Mouse (Mus musculus): ENCODE data around the gene Lrmda.

Lrmda gene

DNA sequence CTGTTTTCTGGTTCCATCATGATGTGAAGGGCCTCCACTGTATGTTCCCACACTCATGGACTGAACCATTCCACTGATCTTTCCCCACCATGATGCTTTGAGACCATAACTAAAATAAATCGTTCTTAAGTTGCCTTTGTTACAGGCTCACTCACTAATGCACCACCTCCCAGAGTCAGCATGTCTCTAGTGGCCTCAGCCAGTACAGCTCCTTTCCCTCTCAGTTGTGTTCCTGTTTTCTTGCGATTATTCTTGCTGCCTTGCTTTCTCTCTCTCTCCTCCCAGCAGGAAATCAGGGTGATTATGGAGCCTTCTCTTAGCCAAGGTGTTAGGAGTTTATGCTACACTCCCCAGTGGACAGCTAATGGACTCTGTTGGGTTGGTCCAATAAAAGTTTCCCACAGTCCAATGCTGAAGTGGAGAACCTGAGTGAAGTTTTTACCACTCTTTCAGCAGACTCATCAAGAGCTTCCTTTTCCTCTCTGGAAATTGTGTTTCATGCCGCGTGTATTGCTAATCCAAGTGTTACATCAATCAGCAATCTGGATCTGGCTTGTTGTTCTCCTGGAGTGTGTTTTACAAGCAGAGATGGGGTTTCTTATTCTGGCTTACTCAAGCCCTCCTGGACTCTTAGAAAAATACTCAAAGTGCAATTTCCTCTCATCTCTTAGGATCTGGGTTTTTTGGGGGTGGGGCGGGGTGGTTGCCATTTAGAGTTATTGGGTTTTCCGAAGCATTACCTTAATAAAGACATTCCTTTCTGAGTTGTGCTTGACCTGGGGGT lies 490.4 kb downstream of the Lrmda start:
- DNase-seq (ENCODE audit: low read depth), result no peak

DNA sequence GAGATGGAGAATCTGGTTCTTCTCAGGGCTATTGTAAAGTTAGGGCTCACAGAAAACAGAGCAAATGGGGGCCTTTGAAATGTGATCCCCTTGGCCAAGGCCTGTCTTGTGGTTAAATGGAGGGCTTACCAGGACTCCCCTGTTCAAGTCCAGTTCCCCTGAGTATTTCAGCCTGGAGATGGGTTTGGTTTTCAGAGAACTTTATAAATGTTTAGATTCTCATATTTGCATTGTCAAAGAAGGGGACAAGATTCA lies 490.9 kb downstream of the Lrmda start:
- no peak for DNase-seq (ENCODE audit: low read depth)

- no peak for DNase-seq (ENCODE audit: low read depth)
Observed at GRCm38 (mm10) chr14:22514362-22515084, 495.0 kb downstream of the Lrmda start.

DNA sequence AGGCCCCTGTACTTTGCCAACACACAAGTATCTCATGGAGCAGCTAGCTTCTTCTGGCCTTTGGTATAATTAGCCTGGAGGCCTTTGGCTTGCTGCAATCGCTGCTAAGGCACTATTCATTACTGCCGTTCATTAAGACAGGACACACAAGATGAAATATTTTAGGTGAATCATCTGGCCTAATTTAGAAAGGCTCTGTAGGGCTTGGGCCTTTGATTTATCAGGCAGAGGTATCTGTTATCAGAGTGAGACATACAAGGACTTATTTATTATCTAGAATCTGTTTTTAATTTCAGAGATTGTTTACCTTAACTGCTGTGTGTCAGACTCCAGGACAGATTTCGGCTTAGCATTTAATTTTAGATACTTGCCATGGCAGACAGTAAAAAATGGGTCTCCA lies 511.2 kb downstream of the Lrmda start:
- DNase-seq (ENCODE audit: low read depth), result no peak

GRCm38 (mm10) chr14:22533501-22533900 lies 514.0 kb downstream of the Lrmda start:
- no peak for DNase-seq (ENCODE audit: low read depth)

- DNase-seq (ENCODE audit: low read depth), result no peak
Observed at GRCm38 (mm10) chr14:22545887-22546675, 526.6 kb downstream of the Lrmda start.

DNA sequence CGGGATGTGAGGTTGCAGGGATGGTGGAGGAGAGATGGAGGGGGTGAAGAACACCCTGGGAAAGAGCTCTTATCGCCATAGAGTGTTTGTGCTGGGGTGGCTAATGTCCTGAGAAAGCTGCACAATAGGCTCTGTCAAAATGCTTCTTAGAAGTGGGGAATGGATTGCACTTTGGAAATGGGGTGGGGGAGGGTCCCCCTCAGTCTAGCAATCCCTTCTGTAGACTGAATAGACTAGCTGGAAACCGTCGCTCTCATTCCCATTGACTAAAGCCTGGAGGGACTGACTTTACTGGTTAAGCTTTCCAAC lies 527.1 kb downstream of the Lrmda start:
- no peak for DNase-seq (ENCODE audit: low read depth)

DNA sequence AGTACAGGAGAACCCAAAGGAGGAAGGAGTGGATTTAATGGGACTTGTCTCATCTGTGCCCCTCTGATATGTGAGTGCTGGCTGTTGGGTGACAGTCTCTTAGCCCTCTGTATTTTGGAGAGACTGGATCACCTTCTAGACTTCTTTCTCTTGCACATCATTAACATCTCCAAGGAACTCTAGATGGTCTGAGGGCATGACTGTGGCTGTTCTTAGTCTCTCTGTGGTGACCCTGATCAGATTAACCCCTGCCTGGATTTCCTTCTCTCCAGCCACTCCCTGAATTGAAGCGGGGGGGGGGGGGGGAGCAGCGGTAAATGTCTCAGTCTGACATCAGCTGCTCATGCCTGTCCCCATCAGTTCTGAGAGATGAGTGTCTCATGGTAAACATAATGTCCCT lies 528.8 kb downstream of the Lrmda start:
- no peak for DNase-seq (ENCODE audit: low read depth)

DNA sequence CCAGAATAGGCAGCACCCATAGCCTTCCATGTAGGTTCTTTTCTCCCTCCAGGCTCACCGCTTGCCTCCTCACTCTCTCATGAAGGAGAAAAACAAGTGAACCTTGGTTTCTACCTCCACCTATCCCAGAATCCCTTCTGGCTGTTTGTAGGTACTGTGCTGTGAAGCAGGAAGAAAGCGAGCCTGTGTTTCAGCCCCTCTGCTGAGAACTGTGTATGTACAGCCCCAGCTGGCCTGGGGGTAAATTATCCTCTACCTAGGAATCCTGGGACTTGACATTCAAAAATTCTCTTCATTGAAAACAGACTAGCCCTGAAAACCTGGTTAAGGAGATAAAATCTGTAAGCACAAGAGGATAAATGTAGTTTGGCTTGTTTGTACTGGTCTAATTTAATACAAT lies 529.7 kb downstream of the Lrmda start:
- no peak for DNase-seq (ENCODE audit: low read depth)

DNA sequence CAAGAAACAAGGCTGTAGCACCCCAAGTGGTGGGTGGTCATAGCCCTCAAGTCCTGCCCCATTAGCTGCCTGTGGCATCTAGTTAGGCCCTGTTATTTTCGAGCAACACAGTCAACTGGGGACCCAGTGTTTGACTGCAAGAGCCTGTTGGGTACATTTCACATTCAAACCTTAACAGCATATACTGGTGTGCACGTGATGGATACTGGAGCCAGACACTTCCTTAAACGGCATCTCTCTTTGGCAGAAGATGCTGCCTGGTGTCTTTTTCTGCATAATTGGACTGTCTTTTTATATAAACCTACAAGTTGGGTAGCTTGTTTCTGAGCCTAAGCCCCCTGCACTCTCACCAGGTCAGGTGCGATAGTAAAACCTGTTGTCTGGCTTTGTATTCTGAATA lies 532.8 kb downstream of the Lrmda start:
- no peak for DNase-seq (ENCODE audit: low read depth)

- DNase-seq (ENCODE audit: low read depth), result no peak
Observed at GRCm38 (mm10) chr14:22552841-22553240, 533.3 kb downstream of the Lrmda start.

DNA sequence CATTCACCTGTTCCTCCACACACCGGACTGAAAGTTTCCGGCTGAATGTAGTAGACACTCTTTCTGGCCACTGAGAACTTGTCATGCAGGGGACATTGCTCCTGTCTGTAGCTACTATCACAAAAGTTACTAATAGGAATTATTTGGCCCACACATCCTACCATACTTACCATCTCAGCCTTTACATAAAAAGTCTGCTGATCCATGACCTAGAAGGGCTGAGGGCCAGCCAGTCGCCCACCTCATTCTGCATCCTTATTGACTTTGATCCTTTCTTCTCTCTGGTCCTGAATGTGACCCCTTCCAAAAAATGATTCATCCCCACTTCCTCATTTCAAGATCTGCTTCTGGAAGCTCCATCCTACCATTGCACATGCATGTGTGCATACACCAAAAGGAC lies 534.2 kb downstream of the Lrmda start:
- no peak for DNase-seq (ENCODE audit: low read depth)

GRCm38 (mm10) chr14:22572486-22572885 lies 553.0 kb downstream of the Lrmda start:
- DNase-seq (ENCODE audit: low read depth), result no peak

- no peak for DNase-seq (ENCODE audit: low read depth)
Observed at GRCm38 (mm10) chr14:22573585-22573984, 554.1 kb downstream of the Lrmda start.

DNA sequence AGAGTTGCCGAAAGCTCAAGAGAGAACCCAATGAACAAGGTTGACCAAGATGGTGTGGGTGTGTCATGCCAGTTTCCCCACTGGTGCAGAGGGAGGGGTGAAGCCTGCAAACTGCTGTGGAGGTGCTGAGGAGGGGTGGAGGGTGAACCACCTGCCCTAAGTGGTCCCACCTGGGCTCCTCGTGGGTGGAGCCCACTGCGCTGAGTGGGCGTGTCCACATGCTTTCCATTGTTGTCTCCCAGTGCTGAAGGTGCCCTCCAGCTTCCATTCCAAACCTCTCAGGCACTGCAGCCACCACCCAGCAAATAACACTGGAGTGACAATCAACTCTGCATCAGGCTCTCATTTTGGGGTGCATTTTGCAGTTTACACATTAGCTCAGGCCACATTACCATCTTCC lies 554.5 kb downstream of the Lrmda start:
- no peak for DNase-seq (ENCODE audit: low read depth)

DNA sequence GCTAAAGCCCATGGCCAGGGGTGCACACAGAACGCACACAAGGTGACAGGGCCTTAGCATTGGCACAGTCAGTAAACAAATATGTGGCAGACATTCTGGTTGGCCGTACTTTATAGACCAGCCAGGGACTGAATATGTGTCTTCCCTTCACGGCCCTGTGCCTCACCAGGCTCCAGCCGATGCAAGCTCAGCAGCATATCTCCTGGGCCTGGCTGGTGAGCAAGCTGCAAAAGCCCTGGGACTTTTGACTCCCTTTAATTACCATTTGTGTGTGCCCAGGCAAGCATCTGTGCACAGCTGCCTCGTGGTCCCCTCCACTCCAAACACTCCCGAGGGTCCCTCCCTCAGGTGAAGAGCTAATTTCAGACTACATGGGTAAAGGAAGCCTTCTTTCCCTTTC lies 556.9 kb downstream of the Lrmda start:
- no peak for DNase-seq (ENCODE audit: low read depth)

- no peak for DNase-seq (ENCODE audit: low read depth)
Observed at GRCm38 (mm10) chr14:22577411-22578037, 558.0 kb downstream of the Lrmda start.

DNA sequence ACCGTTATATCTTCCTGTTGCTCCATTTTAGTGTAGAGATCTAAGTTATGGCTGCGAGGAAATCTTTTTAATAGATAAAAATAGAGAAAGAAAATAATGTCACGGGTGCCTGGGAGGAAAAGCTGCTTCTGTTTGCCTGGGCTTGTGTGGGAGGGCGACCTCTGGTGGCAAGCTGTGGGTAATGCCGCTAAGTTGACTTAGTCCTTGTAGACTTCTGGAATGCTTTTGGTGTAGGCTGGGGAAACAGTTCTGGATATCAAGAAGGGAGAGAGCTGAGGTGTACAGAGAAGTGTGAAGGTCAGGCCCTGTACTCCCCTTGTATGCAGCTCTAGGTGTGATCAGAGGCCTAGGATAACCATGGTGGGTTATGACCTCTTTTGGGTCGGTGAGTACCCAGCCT lies 558.7 kb downstream of the Lrmda start:
- DNase-seq (ENCODE audit: low read depth), result peak; percentile 36

DNA sequence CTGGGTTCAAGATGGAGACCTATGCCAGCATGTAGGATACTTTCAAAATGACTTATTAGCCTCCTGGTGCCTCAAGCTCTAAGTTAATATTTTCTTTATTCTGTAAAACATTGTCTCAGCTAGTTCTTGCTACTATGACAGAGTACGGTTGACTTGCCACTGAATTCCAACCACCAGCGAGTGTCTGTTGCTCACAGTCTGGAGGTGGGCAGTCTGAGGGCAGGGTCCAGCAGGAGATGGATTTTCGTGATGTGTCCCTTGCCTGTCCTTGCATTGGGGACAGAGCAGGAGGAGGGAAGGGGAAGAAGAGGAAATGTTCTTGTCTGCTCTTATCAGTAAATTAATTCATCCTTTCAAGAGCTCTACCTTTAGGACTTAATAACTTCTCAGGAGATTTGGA lies 559.5 kb downstream of the Lrmda start:
- DNase-seq (ENCODE audit: low read depth), result no peak

DNA sequence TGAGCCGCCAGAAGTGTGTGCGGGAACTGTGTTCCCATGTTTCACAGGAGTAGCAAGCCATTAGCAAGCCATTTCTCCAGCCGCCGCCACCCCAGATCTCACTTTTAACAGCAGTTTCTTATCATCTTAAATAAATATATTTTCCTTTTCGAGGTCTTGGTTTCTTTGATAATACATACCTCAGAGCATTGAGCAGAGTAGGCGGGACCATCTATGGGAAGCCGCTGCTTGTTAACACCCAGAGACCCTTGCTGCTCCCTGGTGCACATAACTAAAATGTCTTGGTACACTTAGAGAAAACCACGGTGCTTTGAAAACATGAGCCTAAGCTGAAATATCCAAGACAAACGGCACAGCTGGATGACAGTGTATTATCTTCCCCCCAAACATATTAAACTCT lies 562.6 kb downstream of the Lrmda start:
- no peak for DNase-seq (ENCODE audit: low read depth)

- DNase-seq (ENCODE audit: low read depth), result no peak
Observed at GRCm38 (mm10) chr14:22586281-22586680, 566.8 kb downstream of the Lrmda start.

DNA sequence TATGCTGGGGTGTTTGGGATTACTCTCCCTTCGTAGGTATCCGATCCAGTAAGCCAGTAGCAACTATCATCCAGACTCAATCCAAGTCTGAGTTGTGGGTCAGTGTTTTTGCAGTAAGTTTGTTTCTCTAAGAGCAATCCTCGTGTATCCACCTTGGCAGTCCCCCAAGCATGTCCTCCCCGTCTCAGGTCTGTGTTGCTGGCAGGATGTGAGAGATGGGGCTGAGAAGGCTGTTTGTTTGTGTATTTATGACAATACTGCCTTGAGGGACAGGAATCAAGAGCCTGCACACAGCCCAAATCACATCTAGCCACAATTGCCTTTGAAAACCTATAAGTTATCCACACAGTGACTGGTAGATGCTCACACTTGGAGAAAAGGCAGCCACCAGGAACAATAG lies 567.3 kb downstream of the Lrmda start:
- no peak for DNase-seq (ENCODE audit: low read depth)
